In the genomic region with DNA sequence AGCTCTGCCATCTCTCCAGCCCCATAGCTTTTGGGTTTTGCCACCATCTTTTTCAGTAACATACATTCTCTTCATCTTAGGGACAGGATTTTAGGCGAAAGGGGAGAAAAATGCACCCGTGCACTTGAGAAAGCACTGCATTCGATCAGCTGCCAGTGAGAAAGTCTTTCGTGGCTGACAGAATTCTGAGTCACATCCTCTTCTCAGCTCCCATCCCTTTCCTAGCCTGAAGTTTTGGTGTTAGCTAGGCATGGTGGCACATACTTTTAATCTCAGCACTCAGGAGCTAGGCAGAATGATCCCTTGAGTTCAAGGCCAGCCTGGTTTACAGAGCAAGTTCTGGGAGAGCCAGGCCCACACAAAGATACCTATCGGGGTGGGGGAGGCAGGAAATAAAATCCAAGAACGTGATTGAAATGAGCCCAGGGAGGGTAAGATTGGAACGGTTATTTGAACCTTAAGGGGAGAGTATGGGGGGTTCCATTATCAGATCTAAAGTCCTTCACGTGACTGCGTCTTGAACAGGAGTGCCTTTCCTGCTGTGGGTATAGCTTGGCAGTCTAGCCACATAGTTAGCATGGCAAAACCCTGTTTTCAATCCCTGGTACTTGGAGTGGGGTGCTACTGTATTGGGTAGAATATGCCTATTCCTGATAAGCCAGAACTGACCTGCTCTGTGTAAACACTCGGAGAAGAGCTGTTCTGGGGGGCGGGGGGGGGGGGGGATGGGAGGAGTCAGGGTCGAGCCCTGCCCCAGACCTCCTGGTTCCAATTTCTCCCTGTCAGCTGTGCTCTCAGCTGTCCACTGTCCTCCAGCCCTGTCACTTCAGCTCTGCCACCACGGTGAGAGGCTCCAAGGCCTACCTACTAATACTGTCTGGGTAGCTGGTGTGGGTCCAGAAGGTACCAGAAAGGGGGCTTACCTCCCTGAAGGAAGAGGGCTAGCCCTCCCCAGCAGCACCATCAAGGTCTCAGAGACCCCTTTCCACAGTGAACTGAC, we compare ENCODE assay signal across 18 mouse cellular contexts. TPM values are rescaled to one million over a fixed set of nuclear protein-coding genes. Genes with fewer than 3 reads are reported as not detected.
DNase-seq lines count a peak whose midpoint lies in the region; ATAC-seq and TF ChIP-seq lines count a peak whose summit lies in the region.
"Had no signal": no experiment of that assay in that cellular context is flagged by ENCODE, and none has a peak within 500 bp of the region (broad histone marks: within the 10 kb centered on the region; RNA-seq: fewer than 3 reads in every experiment).

Gene Stac3 (plus strand): TSS at position 793 of the 1,000 bp plus-strand sequence.

- no peak within 1 kb of the TSS for H3K4me3 ChIP-seq in limb, embryonic 11.5 days (ENCODE audit: low read depth, low read length)
- no peak within 1 kb of the TSS for H3K4me3 ChIP-seq in limb, embryonic 10.5 days
- no peak within 1 kb of the TSS for H3K4me3 ChIP-seq in embryonic facial prominence, embryonic 14.5 days (ENCODE audit: low read depth, low read length)
- H3K4me3 ChIP-seq in stomach, postnatal 0 days (ENCODE audit: low read depth, low read length) = no peak within 1 kb of the TSS
- H3K4me3 ChIP-seq: hindbrain, embryonic 15.5 days; neural tube, embryonic 12.5 days had no signal

- H3K9me3 ChIP-seq in limb, embryonic 11.5 days (ENCODE audit: control insufficient read depth, low read length) = no peaks in the 10 kb centered on the region
- no peaks in the 10 kb centered on the region for H3K9me3 ChIP-seq in limb, embryonic 10.5 days (replicated peaks)
- no peaks in the 10 kb centered on the region for H3K9me3 ChIP-seq in embryonic facial prominence, embryonic 14.5 days (ENCODE audit: control insufficient read depth, low read length)
- H3K9me3 ChIP-seq in stomach, postnatal 0 days (ENCODE audit: control insufficient read depth, low read length) = no peaks in the 10 kb centered on the region
- H3K9me3 ChIP-seq: G1E; hindbrain, embryonic 15.5 days; neural tube, embryonic 12.5 days had no signal

- no peak within 1 kb of the TSS for H3K4me2 ChIP-seq in limb, embryonic 11.5 days (ENCODE audit: low read depth, severe bottlenecking)
- no peak within 1 kb of the TSS for H3K4me2 ChIP-seq in embryonic facial prominence, embryonic 14.5 days (ENCODE audit: low read depth, low read length)
- no peak within 1 kb of the TSS for H3K4me2 ChIP-seq in stomach, postnatal 0 days (replicated peaks; ENCODE audit: low read depth)
- H3K4me2 ChIP-seq: hindbrain, embryonic 15.5 days; neural tube, embryonic 12.5 days had no signal

- no peaks in the 10 kb centered on the region for H3K4me1 ChIP-seq in limb, embryonic 11.5 days (ENCODE audit: control insufficient read depth, insufficient read depth, low read length)
- no peaks in the 10 kb centered on the region for H3K4me1 ChIP-seq in limb, embryonic 10.5 days
- H3K4me1 ChIP-seq in embryonic facial prominence, embryonic 14.5 days (ENCODE audit: control insufficient read depth, insufficient read depth, low read length) = no peaks in the 10 kb centered on the region
- no peaks in the 10 kb centered on the region for H3K4me1 ChIP-seq in stomach, postnatal 0 days (replicated peaks; ENCODE audit: control insufficient read depth, insufficient read depth)
- H3K4me1 ChIP-seq: hindbrain, embryonic 15.5 days; neural tube, embryonic 12.5 days had no signal

- H3K9ac ChIP-seq in limb, embryonic 11.5 days (ENCODE audit: low read length) = 0 out of 2 replicates have a peak within 1 kb of the TSS, but pooled peaks have one; percentile 17
- H3K9ac ChIP-seq in embryonic facial prominence, embryonic 14.5 days (ENCODE audit: low read depth, low read length) = no peak within 1 kb of the TSS
- H3K9ac ChIP-seq in stomach, postnatal 0 days (ENCODE audit: low read length) = no peak within 1 kb of the TSS
- H3K9ac ChIP-seq: hindbrain, embryonic 15.5 days; liver, postnatal 0 days; neural tube, embryonic 12.5 days had no signal

- H3K27me3 ChIP-seq in limb, embryonic 11.5 days (ENCODE audit: control insufficient read depth, insufficient read depth, low read length) = no peaks in the 10 kb centered on the region
- H3K27me3 ChIP-seq in limb, embryonic 10.5 days (ENCODE audit: low read depth, poor library complexity, severe bottlenecking) = peaks cover 1% of the 10 kb centered on the region
- no peaks in the 10 kb centered on the region for H3K27me3 ChIP-seq in embryonic facial prominence, embryonic 14.5 days (replicated peaks; ENCODE audit: control insufficient read depth, insufficient read depth, low read length)
- H3K27me3 ChIP-seq in stomach, postnatal 0 days (ENCODE audit: control insufficient read depth, insufficient read depth, low read length) = no peaks in the 10 kb centered on the region
- H3K27me3 ChIP-seq: hindbrain, embryonic 15.5 days; neural tube, embryonic 12.5 days had no signal

- no peak for TF ChIP-seq CTCF in stomach, postnatal 0 days (IDR thresholded peaks at IDR 0.05; ENCODE audit: low read depth)

- WGBS in limb, embryonic 11.5 days = 73% methylated on average over 12 of the region's 13 CpGs
- WGBS in limb, embryonic 10.5 days = 73% methylated on average over 13 of the region's 13 CpGs
- WGBS in embryonic facial prominence, embryonic 14.5 days = 61% methylated on average over 13 of the region's 13 CpGs
- 68% methylated on average over 12 of the region's 13 CpGs for WGBS in stomach, postnatal 0 days

- DNase-seq in limb, embryonic 11.5 days (ENCODE audit: low spot score) = no peak
- no peak for DNase-seq in limb, embryonic 10.5 days (ENCODE audit: low spot score)
- DNase-seq in embryonic facial prominence, embryonic 14.5 days (ENCODE audit: low spot score) = peak; percentile 37
- peak; percentile 69 for DNase-seq in gastrocnemius, postnatal 25 days
- no peak for DNase-seq in stomach, postnatal 0 days (ENCODE audit: low spot score)
- DNase-seq in cerebellum, adult 9-10 months = no peak
- DNase-seq in testis, postnatal 10 days (ENCODE audit: low spot score) = no peak
- DNase-seq: adrenal gland, adult 2 months; cerebellum, adult 11-12 months; kidney, adult 18-20 months; kidney, postnatal 36 days; liver, postnatal 0 days; thymus, postnatal 4 days had no signal

- TF ChIP-seq EP300 in stomach, postnatal 0 days (optimal IDR thresholded peaks at IDR 0.05) = no peak

- H3K36me3 ChIP-seq in limb, embryonic 11.5 days (ENCODE audit: control insufficient read depth, insufficient read depth, low read length) = peaks cover 11% of the 10 kb centered on the region; the same call in 1 of the 2 replicates
- peaks cover 54% of the 10 kb centered on the region for H3K36me3 ChIP-seq in limb, embryonic 10.5 days
- peaks cover 52% of the 10 kb centered on the region for H3K36me3 ChIP-seq in embryonic facial prominence, embryonic 14.5 days (ENCODE audit: control insufficient read depth, insufficient read depth, low read length)
- peaks cover 21% of the 10 kb centered on the region for H3K36me3 ChIP-seq in stomach, postnatal 0 days (ENCODE audit: control insufficient read depth, insufficient read depth, low read length)

- ATAC-seq in limb, embryonic 11.5 days (ENCODE audit: insufficient number of reproducible peaks, low FRiP score, low TSS enrichment, low read depth) = no peak
- peak; percentile 54; the same call in 1 of the 2 replicates for ATAC-seq in embryonic facial prominence, embryonic 14.5 days (ENCODE audit: low read depth)
- ATAC-seq in stomach, postnatal 0 days (ENCODE audit: low FRiP score, low TSS enrichment) = 0 out of 2 replicates have a peak, but pooled peaks have one; percentile 28
- ATAC-seq: liver, postnatal 0 days; midbrain, embryonic 16.5 days had no signal

- no peak within 1 kb of the TSS for H3K27ac ChIP-seq in limb, embryonic 11.5 days (replicated peaks; ENCODE audit: low read depth, low read length)
- no peak within 1 kb of the TSS for H3K27ac ChIP-seq in limb, embryonic 10.5 days
- H3K27ac ChIP-seq in embryonic facial prominence, embryonic 14.5 days (replicated peaks; ENCODE audit: low read depth, low read length) = no peak within 1 kb of the TSS
- no peak within 1 kb of the TSS for H3K27ac ChIP-seq in stomach, postnatal 0 days (replicated peaks)
- H3K27ac ChIP-seq: hindbrain, embryonic 15.5 days; macrophage; neural tube, embryonic 12.5 days had no signal

RNA-seq across cellular contexts. Expression of gene Stac3, which starts in this region (rescaled TPM):
- 0.21 and 0.34 TPM in 2 replicates for polyA plus RNA-seq in limb, embryonic 11.5 days (2014; fragmentation: Nextera tagmentation; extraction: Ambion mirVana)
- 0.40 and 0.76 TPM in 2 replicates for polyA plus RNA-seq in limb, embryonic 10.5 days (2016; fragmentation: Nextera tagmentation; extraction: Ambion mirVana)
- polyA plus RNA-seq in embryonic facial prominence, embryonic 14.5 days (2014; fragmentation: Nextera tagmentation; extraction: Ambion mirVana) = 5.0 and 5.2 TPM in 2 replicates
- total RNA-seq in gastrocnemius, postnatal 25 days (2021) = 100 to 1,000 TPM; 308 to 367 TPM
- polyA plus RNA-seq in stomach, postnatal 0 days (2015; fragmentation: Nextera tagmentation; extraction: Ambion mirVana) = 0.23 and 0.40 TPM in 2 replicates

Comparison
In these comparisons a context has a peak if more than half of its experiments do, and no peak if none do; other contexts are left out.
1. Peak in ATAC-seq in stomach, postnatal 0 days; RNA of the gene not detected or under 1 TPM.
2. DNase-seq: peak in embryonic facial prominence, embryonic 14.5 days (single experiment) and gastrocnemius, postnatal 25 days (single experiment); none in limb, embryonic 11.5 days (single experiment), limb, embryonic 10.5 days (single experiment), stomach, postnatal 0 days (single experiment), cerebellum, adult 9-10 months (single experiment) and testis, postnatal 10 days (single experiment).